Mouse (Mus musculus) layer of hippocampus, adult 11-12 months (tissue): Measurements from ENCODE around the gene Cfb.
"Not testable (repeated sequence)": the region's sequence is repeated elsewhere in the genome, so short reads cannot be mapped to it uniquely, and the experiment has no call there.

Experiments used
- DNase-seq: peaks from one replicate; pipeline ENCODE4 v3.0.0; 2022; ENCODE audit warnings: low spot score

Cfb gene

DNA sequence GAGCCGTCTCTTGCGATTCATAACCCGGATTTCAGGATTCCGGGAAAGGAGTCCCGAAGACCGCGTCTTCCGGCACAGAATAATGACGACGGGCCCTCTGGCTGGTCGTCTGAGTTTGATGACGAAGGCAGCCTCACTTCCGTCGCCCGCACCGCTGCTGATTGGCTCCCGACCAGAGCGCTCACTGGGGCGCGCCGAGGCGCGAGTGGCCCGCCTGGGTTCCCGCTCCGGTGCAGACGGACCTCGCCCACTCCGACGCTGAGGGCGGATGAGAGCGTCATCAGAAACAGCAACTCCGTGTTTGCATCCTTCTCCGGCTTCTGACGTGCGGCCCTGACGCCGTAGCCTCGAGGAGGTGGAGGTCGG lies 25.5 kb downstream of the Cfb start, which contains the start of the genes Stk19 and Dxo:
TSS of gene Stk19 (minus strand) at position 90 of the 366 bp plus-strand sequence.
TSS of gene Dxo (plus strand) at position 164 of the 366 bp plus-strand sequence.
- DNase-seq, result peak; percentile 96

- DNase-seq, result no peak
These were observed 26.0 kb downstream of the Cfb start for GRCm38 (mm10) chr17:34836155-34836855.

- not testable (repeated sequence) for DNase-seq
These were observed 31.5 kb downstream of the Cfb start for GRCm38 (mm10) chr17:34830776-34831175.

DNA sequence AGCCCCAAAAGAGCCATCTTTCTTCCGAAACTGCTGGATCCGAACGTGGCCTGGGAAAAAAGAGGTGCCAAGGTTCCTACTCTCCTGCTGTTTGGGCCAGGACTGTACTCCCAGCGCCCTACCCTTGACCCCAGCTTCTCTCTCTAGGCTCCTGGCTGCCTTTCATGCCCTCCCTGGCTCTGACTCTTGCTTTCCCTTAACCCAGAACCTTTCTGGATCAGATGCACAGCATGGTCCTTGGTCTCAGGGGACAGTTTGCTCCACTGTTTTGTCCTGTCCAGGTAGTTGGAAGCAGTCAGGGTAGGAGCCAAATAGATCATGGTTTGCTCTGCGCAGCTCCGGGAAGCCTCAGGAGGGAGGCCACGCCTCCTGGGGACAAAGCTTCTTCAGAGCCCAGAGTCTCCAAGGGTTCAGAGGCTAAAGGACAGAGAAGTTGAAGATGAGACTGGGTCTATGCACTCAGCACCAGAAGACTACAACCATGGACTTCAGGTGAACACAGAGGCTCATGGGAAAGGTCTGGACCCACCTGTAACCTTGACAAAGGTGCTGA lies 47.4 kb downstream of the Cfb start:
- DNase-seq, result no peak

DNA sequence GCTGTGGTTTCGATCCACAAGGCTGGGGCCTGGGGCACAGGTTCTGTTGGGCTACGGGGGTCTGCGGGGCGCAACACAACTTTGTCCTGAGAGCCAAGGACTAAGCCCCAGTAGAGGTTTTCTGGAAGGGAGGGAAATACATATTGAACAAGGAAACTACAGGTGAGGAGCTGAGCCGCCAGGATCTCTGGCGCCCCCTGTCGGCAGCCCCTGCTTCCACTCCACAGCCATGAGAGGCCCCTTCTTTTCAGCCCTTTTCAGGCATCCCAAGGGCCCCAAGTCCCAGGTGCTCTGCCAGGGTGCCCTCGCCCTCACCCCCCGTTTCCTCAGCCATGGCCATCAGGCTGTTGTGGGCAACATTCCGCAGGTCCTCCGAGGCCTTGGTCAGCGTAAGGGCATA lies 48.6 kb downstream of the Cfb start:
- DNase-seq, result peak; percentile 47

- no peak for DNase-seq
These were observed 51.0 kb downstream of the Cfb start for GRCm38 (mm10) chr17:34811275-34811674.

DNA sequence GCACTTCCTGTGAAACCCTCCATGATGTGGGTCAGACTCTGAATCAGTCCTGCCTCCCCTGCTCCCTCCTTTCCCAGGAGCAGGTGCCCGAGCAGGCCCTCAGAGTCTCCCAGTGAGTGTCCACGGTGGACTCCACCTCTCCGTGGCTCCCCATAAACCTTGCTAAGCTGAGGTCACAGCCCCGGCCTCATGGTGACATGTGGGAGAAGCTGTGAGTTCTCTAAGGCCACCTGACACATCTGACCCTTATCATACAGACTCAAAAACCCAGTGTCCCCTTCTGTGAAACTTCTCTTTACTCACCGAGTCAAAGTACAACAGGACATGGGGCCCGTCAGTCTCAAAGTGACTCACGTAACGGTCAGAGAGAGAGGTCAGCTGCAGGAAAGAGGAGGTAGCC lies 51.5 kb downstream of the Cfb start:
- DNase-seq, result not testable (repeated sequence)

DNA sequence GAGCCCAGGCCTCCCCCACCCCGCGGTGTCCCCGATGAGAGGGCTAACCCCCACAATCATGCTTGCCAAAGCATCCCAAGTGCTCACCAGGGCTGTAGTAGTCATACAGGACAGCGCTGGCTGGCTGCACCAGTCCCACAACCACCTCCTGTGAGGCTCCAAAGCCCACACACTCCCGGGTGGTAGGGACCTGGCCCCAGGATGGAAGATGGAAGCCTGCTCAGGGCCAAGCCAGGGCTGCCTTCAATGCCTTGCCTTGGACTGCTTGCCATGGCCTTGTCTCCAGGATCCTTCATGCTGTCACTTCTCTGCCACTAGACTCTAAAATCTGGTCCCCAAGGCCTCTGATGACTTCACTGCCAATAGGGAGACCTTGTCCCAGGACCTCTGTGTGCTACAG lies 51.9 kb downstream of the Cfb start:
- DNase-seq, result not testable (repeated sequence)

- DNase-seq, result no peak
These were observed 53.6 kb downstream of the Cfb start for GRCm38 (mm10) chr17:34808599-34809205.

DNA sequence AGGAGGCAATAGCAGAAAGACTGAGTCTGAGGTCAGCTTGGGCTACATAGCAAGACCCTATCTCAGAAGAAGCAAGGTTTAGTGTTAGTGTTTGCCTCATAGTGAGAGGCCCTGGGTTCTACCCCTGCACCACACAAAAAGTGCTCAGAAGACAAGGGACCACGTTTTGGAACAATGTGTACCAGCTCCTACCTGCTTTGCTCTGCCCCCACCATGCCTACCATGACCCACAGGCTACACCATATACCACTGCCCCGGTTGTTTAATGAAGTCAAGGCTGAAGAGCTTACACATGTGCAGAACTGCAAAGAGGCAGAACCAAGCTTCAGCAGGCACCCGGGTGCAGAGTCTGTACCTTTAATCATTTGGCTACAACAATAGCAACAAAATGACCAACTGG lies 55.1 kb downstream of the Cfb start:
- DNase-seq, result no peak
